Mouse (Mus musculus) kidney, embryonic 16.5 days (tissue): ENCODE results near the gene Rbms3. TPM values are rescaled to one million over a fixed set of nuclear protein-coding genes. Genes with fewer than 3 reads are reported as not detected.

ENCODE experiments used
- ATAC-seq: fragments of 200-750 bp; cut with Nextera tagmentation; 2 replicates; pipeline ENCODE4 v1.8.0; 2017; ENCODE audit warnings: moderate TSS enrichment; ENCODE audit not compliant: low FRiP score, low TSS enrichment
- H3K27ac ChIP-seq: fragments of 300-500 bp; sonication (generic); 2 replicates; pipeline ENCODE4 v1.5.1; 2014; ENCODE audit warnings: low read length
- H3K27me3 ChIP-seq: fragments of 300-500 bp; sonication (generic); 2 replicates; pipeline ENCODE4 v1.6.1; 2014; ENCODE audit warnings: low read length, control low read depth, mixed read lengths; ENCODE audit not compliant: insufficient read depth
- H3K36me3 ChIP-seq: fragments of 300-500 bp; sonication (generic); 2 replicates; pipeline ENCODE4 v1.6.1; 2014; ENCODE audit warnings: low read length, control low read depth, mixed read lengths; ENCODE audit not compliant: insufficient read depth
- H3K4me1 ChIP-seq: fragments of 300-500 bp; sonication (generic); 2 replicates; pipeline ENCODE4 v1.6.1; 2014; ENCODE audit warnings: low read length, control low read depth, mixed read lengths; ENCODE audit not compliant: insufficient read depth
- H3K4me2 ChIP-seq: fragments of 300-500 bp; sonication (generic); replicated peaks from 2 replicates; pipeline ENCODE4 v1.6.1; 2014; ENCODE audit warnings: low read depth, low read length
- H3K4me3 ChIP-seq: fragments of 300-500 bp; sonication (generic); 2 replicates; pipeline ENCODE4 v1.5.1; 2014; ENCODE audit warnings: mild to moderate bottlenecking, low read length
- H3K9ac ChIP-seq: fragments of 300-500 bp; sonication (generic); replicated peaks from 2 replicates; pipeline ENCODE4 v1.6.1; 2014; ENCODE audit warnings: low read length
- H3K9me3 ChIP-seq: fragments of 300-500 bp; sonication (generic); 2 replicates; pipeline ENCODE4 v1.6.1; 2016; ENCODE audit warnings: low read length, control low read depth
- WGBS: fragments of 180-500 bp; shearing (Covaris S2); extraction: QIAGEN DNeasy Blood & Tissue Kit; methylation state at CpG from one replicate; pipeline ENCODE4 v1.1.7; 2014; 5-methylcytosine and 5-hydroxymethylcytosine counted together
- polyA plus RNA-seq: library from polyadenylated mRNA; unstranded; fragments of >200 nt; fragmentation: Nextera tagmentation; extraction: Ambion mirVana; gene quantifications from 2 replicates; pipeline ENCODE4 v1.2.1, GENCODE M21; 2015

The Rbms3 gene
- polyA plus RNA-seq, 1 experiment from 2014 or later, result 81.9 TPM

GRCm38 (mm10) chr9:116848166-116848565, 781.5 kb downstream of the Rbms3 start:
- Histone ChIP-seq H3K9me3 (no peaks in the 10 kb centered on the region), H3K27ac (peak overlapping the region; percentile 61), H3K4me1 (peaks cover 3% of the 10 kb centered on the region), H3K4me2 (no peak overlapping the region), H3K36me3 (no peaks in the 10 kb centered on the region), H3K27me3 (no peaks in the 10 kb centered on the region), H3K4me3 (no peak overlapping the region), H3K9ac (no peak overlapping the region)
- WGBS, result 63% methylated on average over 10 of the region's 10 CpGs
- ATAC-seq, result no peak

DNA sequence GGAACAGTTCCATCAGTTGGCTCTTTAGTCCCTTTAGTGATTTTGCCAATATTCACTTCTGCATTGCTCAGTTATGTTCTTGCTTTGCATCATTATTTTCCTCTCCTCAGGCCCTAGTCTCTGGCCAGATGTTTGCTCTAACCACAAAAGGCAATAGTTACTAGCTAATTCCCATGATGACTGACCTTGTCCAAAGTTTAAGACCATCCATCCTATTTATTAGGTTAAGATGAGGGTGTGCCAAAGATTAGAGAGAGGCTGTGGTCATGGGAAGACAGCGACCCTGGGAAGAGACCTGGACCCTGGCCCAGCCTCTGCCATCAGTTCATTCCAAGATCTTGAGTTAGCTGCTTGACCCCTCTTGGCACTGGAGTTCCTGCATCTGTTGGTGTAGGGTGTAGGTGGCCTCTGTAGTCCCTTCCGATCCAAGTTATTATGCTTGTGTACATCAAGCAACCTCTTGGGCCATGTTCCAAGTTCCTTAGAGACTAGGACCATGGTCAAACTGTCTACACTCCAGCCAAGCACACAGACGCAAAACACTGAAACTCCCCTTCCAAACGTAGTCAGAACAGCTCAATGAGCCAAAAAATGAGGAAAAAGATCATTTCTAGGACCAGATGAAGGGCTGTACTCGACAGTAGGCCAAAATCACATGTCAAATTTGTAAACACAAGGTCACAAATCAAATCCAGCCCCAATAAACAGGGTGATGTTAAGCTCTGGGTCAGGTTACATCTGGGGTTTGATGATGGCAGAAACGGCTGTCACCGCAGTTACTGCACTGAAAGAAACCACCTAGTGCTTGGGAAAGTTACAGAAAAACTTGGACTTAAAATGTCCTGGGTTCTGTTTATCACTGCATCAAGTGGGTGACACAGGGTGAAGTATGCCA, 782.2 kb downstream of the Rbms3 start:
- peak; percentile 88 for ATAC-seq
- H3K4me2 ChIP-seq, result no peak overlapping the region
- no peak overlapping the region for H3K4me3 ChIP-seq
- no peaks in the 10 kb centered on the region for H3K36me3 ChIP-seq
- WGBS, result 47% methylated on average over 7 of the region's 7 CpGs
- H3K27ac ChIP-seq, result peak overlapping the region; percentile 61
- H3K4me1 ChIP-seq, result peaks cover 3% of the 10 kb centered on the region
- H3K9ac ChIP-seq, result no peak overlapping the region
- H3K9me3 ChIP-seq, result no peaks in the 10 kb centered on the region
- no peaks in the 10 kb centered on the region for H3K27me3 ChIP-seq

- no peak overlapping the region for H3K4me3 ChIP-seq
- 32% methylated on average over 8 of the region's 8 CpGs for WGBS
Observed at GRCm38 (mm10) chr9:116834949-116835348, 794.8 kb downstream of the Rbms3 start.

GRCm38 (mm10) chr9:116833677-116834076, 796.0 kb downstream of the Rbms3 start:
- H3K36me3 ChIP-seq, result no peaks in the 10 kb centered on the region
- no peak overlapping the region for H3K4me2 ChIP-seq
- H3K27me3 ChIP-seq, result no peaks in the 10 kb centered on the region
- ATAC-seq, result no peak
- no peak overlapping the region for H3K9ac ChIP-seq
- 0 out of 2 replicates have a peak overlapping the region, but pooled peaks have one; percentile 7 for H3K27ac ChIP-seq
- H3K4me1 ChIP-seq, result peaks cover 7% of the 10 kb centered on the region; the same call in 1 of the 2 replicates
- H3K4me3 ChIP-seq, result no peak overlapping the region
- 52% methylated on average over 7 of the region's 7 CpGs for WGBS
- H3K9me3 ChIP-seq, result no peaks in the 10 kb centered on the region

More at GRCm38 (mm10) chr9:116834949-116835348, 794.8 kb downstream of the Rbms3 start:
- Histone ChIP-seq H3K9ac (no peak overlapping the region), H3K4me2 (no peak overlapping the region), H3K9me3 (no peaks in the 10 kb centered on the region), H3K27me3 (no peaks in the 10 kb centered on the region), H3K36me3 (no peaks in the 10 kb centered on the region), H3K4me1 (peaks cover 7% of the 10 kb centered on the region; the same call in 1 of the 2 replicates), H3K27ac (no peak overlapping the region)
- ATAC-seq, result no peak

- H3K4me1 ChIP-seq, result peaks cover 7% of the 10 kb centered on the region; the same call in 1 of the 2 replicates
- H3K4me3 ChIP-seq, result no peak overlapping the region
- H3K36me3 ChIP-seq, result no peaks in the 10 kb centered on the region
- H3K9ac ChIP-seq, result no peak overlapping the region
- 95% methylated on average over 1 of the region's 1 CpGs for WGBS
- no peak for ATAC-seq
- H3K27ac ChIP-seq, result no peak overlapping the region
- no peaks in the 10 kb centered on the region for H3K9me3 ChIP-seq
- H3K27me3 ChIP-seq, result no peaks in the 10 kb centered on the region
- H3K4me2 ChIP-seq, result no peak overlapping the region
Observed at GRCm38 (mm10) chr9:116832822-116833221, 796.9 kb downstream of the Rbms3 start.

DNA sequence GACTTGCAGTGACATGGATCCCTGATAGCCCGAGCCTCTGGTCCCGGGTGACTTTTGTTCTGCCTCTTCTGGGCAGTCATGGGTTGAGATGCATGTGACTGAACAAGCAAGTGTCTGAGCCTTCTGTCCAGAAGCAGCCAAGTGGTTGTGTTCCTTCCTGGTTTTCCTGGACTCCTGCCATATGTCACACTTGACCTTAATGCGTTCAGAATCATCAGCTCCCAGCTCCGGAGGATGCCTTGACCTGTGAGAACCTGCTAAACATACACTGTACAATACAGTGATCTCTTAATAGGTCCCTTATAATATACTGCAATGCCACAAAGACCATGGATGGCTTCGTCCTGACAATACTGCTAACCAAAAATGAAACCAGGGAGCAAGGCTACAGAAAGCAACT, 798.3 kb downstream of the Rbms3 start:
- no peaks in the 10 kb centered on the region for H3K36me3 ChIP-seq
- H3K27ac ChIP-seq, result no peak overlapping the region
- no peak overlapping the region for H3K4me2 ChIP-seq
- no peak overlapping the region for H3K4me3 ChIP-seq
- H3K9me3 ChIP-seq, result no peaks in the 10 kb centered on the region
- no peak for ATAC-seq
- no peak overlapping the region for H3K9ac ChIP-seq
- 72% methylated on average over 5 of the region's 5 CpGs for WGBS
- no peaks in the 10 kb centered on the region for H3K27me3 ChIP-seq
- peaks cover 7% of the 10 kb centered on the region; the same call in 1 of the 2 replicates for H3K4me1 ChIP-seq

- Histone ChIP-seq H3K36me3 (no peaks in the 10 kb centered on the region), H3K4me1 (peaks cover 4% of the 10 kb centered on the region; the same call in 1 of the 2 replicates), H3K27me3 (no peaks in the 10 kb centered on the region), H3K9ac (no peak overlapping the region), H3K9me3 (no peaks in the 10 kb centered on the region), H3K4me2 (no peak overlapping the region), H3K4me3 (no peak overlapping the region), H3K27ac (no peak overlapping the region)
- WGBS, result 93% methylated on average over 4 of the region's 4 CpGs
- no peak for ATAC-seq
Observed at GRCm38 (mm10) chr9:116829929-116830328, 799.8 kb downstream of the Rbms3 start.

DNA sequence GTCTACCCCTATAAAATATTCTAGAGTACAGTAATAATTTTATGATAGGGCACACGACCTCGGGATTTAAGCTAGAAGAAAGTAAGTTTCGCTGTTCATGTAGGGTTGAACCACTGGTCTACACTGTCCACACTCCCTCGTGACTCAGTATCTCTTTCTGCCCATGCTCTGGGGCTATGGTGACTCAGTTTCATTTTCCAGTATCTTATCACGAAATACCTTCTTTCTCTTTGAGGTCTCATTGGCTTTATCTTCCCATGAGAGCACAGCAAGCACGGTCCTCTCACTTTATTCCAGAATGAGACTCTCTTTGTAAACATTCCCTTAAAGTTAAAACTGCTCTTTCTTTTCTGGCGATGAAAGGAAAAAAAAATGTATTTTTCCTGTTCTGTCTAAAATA, 808.1 kb downstream of the Rbms3 start:
- Histone ChIP-seq H3K36me3 (no peaks in the 10 kb centered on the region; the same call in 1 of the 2 replicates), H3K4me3 (no peak overlapping the region), H3K4me2 (no peak overlapping the region), H3K27ac (no peak overlapping the region), H3K27me3 (no peaks in the 10 kb centered on the region), H3K4me1 (no peaks in the 10 kb centered on the region), H3K9me3 (no peaks in the 10 kb centered on the region), H3K9ac (no peak overlapping the region)
- 92% methylated on average over 7 of the region's 7 CpGs for WGBS
- ATAC-seq, result no peak

- Histone ChIP-seq H3K9ac (no peak overlapping the region), H3K27me3 (no peaks in the 10 kb centered on the region), H3K4me3 (no peak overlapping the region), H3K4me1 (peaks cover 6% of the 10 kb centered on the region), H3K9me3 (no peaks in the 10 kb centered on the region), H3K27ac (no peak overlapping the region), H3K4me2 (no peak overlapping the region), H3K36me3 (no peaks in the 10 kb centered on the region)
- WGBS, result 89% methylated on average over 1 of the region's 1 CpGs
- ATAC-seq, result no peak
Observed at GRCm38 (mm10) chr9:116817196-116817595, 812.5 kb downstream of the Rbms3 start.

GRCm38 (mm10) chr9:116814495-116815094, 815.1 kb downstream of the Rbms3 start:
- ATAC-seq, result no peak

More at GRCm38 (mm10) chr9:116814495-116815094, 815.1 kb downstream of the Rbms3 start:
- no peak overlapping the region for H3K9ac ChIP-seq
- no peak overlapping the region for H3K4me3 ChIP-seq
- H3K4me2 ChIP-seq, result no peak overlapping the region
- H3K4me1 ChIP-seq, result peaks cover 6% of the 10 kb centered on the region
- WGBS, result 28% methylated on average over 10 of the region's 10 CpGs
- no peaks in the 10 kb centered on the region for H3K9me3 ChIP-seq
- no peaks in the 10 kb centered on the region for H3K27me3 ChIP-seq
- H3K36me3 ChIP-seq, result no peaks in the 10 kb centered on the region
- H3K27ac ChIP-seq, result no peak overlapping the region
